Mouse (Mus musculus): Measurements from ENCODE around the gene Ints5.

GRCm38 (mm10) chr19:8883616-8884015, 9.2 kb upstream of the Ints5 start, which contains the start of the genes Lbhd1 and Gm49403:
- TF ChIP-seq POLR2A (IDR thresholded peaks at IDR 0.05; ENCODE audit: borderline replicate concordance, insufficient read depth, low read length) (no peak), CTCF (IDR thresholded peaks at IDR 0.05; ENCODE audit: borderline replicate concordance, insufficient read depth, low read depth, low read length) (no peak)

All from cerebellum, adult 2 months (tissue).